Mouse (Mus musculus) CH12.LX (cell line): Measurements from ENCODE around the gene Lgals2. TPM values are rescaled to one million over a fixed set of nuclear protein-coding genes. Genes with fewer than 3 reads are reported as not detected.

Source experiments
- DNase-seq: peaks from one replicate; pipeline ENCODE4 v3.0.0-alpha.2; 2013; ENCODE audit errors: extremely low read depth
- H3K27ac ChIP-seq: 2 replicates; pipeline ENCODE4 v1.5.1; 2012; ENCODE audit warnings: low read depth, mild to moderate bottlenecking, control low read depth, moderate library complexity; ENCODE audit not compliant: insufficient read depth
- H3K27me3 ChIP-seq: replicated peaks from 2 replicates; pipeline ENCODE3; 2012; ENCODE audit warnings: inconsistent platforms
- H3K36me3 ChIP-seq, 2 experiments: replicated peaks in 1 of 2; 2 replicates each; pipeline versions ENCODE3 to v1.6.1; 2012; ENCODE audit warnings: inconsistent platforms in 1 of 2, low read length in 1 of 2, mild to moderate bottlenecking in 1 of 2, mixed read lengths in 1 of 2, moderate library complexity in 1 of 2; ENCODE audit not compliant: control insufficient read depth in 1 of 2, insufficient read depth in 1 of 2
- H3K4me1 ChIP-seq, 2 experiments: 2 replicates each; pipeline ENCODE4 v1.6.1; 2012; ENCODE audit warnings: inconsistent platforms in 1 of 2, moderate library complexity in 1 of 2; ENCODE audit not compliant: insufficient read depth in 2 of 2, control insufficient read depth in 1 of 2
- H3K4me2 ChIP-seq: 2 replicates; pipeline ENCODE4 v1.6.1; 2012; ENCODE audit warnings: low read depth, mild to moderate bottlenecking, control low read depth; ENCODE audit not compliant: poor library complexity, insufficient read depth, severe bottlenecking
- H3K4me3 ChIP-seq, 3 experiments: fragments of 150-350 bp in 1 of 3; sonication (generic) in 1 of 3; replicated peaks in 1 of 3; 2 replicates each; pipeline versions ENCODE3 to v1.5.1; 2011 to 2012; ENCODE audit warnings: low read depth in 2 of 3, low read length in 2 of 3, mild to moderate bottlenecking in 2 of 3, moderate library complexity in 2 of 3, control low read depth in 1 of 3, improper control_type of control experiment in 1 of 3, inconsistent platforms in 1 of 3, mixed read lengths in 1 of 3; ENCODE audit not compliant: poor library complexity in 1 of 3
- H3K79me2 ChIP-seq: replicated peaks from 2 replicates; pipeline ENCODE4 v1.6.1; 2012; ENCODE audit warnings: mild to moderate bottlenecking, moderate library complexity; ENCODE audit not compliant: control insufficient read depth, poor library complexity, insufficient read depth, severe bottlenecking; ENCODE audit errors: extremely low read depth
- H3K9ac ChIP-seq: 2 replicates; pipeline ENCODE4 v1.6.1; 2012; ENCODE audit warnings: low read depth, mild to moderate bottlenecking, control low read depth, moderate library complexity; ENCODE audit not compliant: insufficient read depth
- H3K9me3 ChIP-seq: replicated peaks from 2 replicates; pipeline ENCODE3; 2012; ENCODE audit warnings: low read length, inconsistent platforms, mixed read lengths
- CHD1 ChIP-seq: IDR thresholded peaks from 2 replicates; pipeline ENCODE4 v1.6.1; 2012; ENCODE audit warnings: low read depth, low read length, improper control_type of control experiment, inconsistent platforms
- HCFC1 ChIP-seq: IDR thresholded peaks from 2 replicates; pipeline ENCODE4 v1.6.1; 2012; ENCODE audit warnings: low read depth, mild to moderate bottlenecking, inconsistent platforms, low read length, improper control_type of control experiment
- MAX ChIP-seq: IDR thresholded peaks from 2 replicates; pipeline ENCODE4 v1.6.1; 2011; ENCODE audit warnings: low read length, improper control_type of control experiment
- MYC ChIP-seq: IDR thresholded peaks from 2 replicates; pipeline ENCODE4 v1.6.1; 2011; ENCODE audit warnings: low read depth, mild to moderate bottlenecking, improper control_type of control experiment, low read length
- NELFE ChIP-seq: IDR thresholded peaks from 2 replicates; pipeline ENCODE4 v1.6.1; 2011; ENCODE audit warnings: low read depth, low read length, improper control_type of control experiment
- PAX5 ChIP-seq: IDR thresholded peaks from 2 replicates; pipeline ENCODE4 v1.6.1; 2012; ENCODE audit warnings: low read length, inconsistent platforms, mixed read lengths
- SIN3A ChIP-seq: IDR thresholded peaks from 2 replicates; pipeline ENCODE4 v1.6.1; 2012; ENCODE audit warnings: low read length, improper control_type of control experiment, inconsistent platforms
- UBTF ChIP-seq: IDR thresholded peaks from 2 replicates; pipeline ENCODE4 v1.6.1; 2012; ENCODE audit warnings: low read depth, mild to moderate bottlenecking, inconsistent platforms, low read length, improper control_type of control experiment, moderate library complexity
- USF2 ChIP-seq: conservative IDR thresholded peaks from 2 replicates; pipeline ENCODE4 v1.6.1; 2011; ENCODE audit warnings: low read depth, low read length, improper control_type of control experiment
- ZKSCAN1 ChIP-seq: IDR thresholded peaks from 2 replicates; pipeline ENCODE4 v1.6.1; 2012; ENCODE audit warnings: low read depth, inconsistent platforms, low read length, improper control_type of control experiment, borderline replicate concordance
- dilution Hi-C: fragments of 300-500 bp; cut with MboI; formaldehyde crosslinking; loops from 2 replicates; pipeline ENCODE4 v1.14.3; 2020; ENCODE audit warnings: low sequenced_read_pairs; ENCODE audit not compliant: extremely low pct_unique_long_range_greater_than_20kb, extremely low pct_ligation_motif_present
- in situ Hi-C: fragments of 300-500 bp; cut with MboI; formaldehyde crosslinking; loops from 3 replicates; pipeline ENCODE4 v1.14.3; 2019; ENCODE audit warnings: low sequenced_read_pairs, low pct_ligation_motif_present, low pct_unique_long_range_greater_than_20kb, mixed read lengths
- polyA plus RNA-seq: library from polyadenylated mRNA; unstranded; fragments of >175 nt; gene quantifications from 2 replicates; pipeline ENCODE4 v1.2.1, GENCODE M21; 2012; ENCODE audit warnings: low read depth; ENCODE audit not compliant: insufficient read length
- total RNA-seq, 2 experiments: library from RNA; depleted of rRNA; stranded (reverse); fragments of 300-350 nt in 1 of 2; fragments of >200 nt in 1 of 2; gene quantifications; 2 replicates each; pipeline ENCODE4 v1.2.3; 2012 to 2014

Gene Lgals2
- total and polyA plus RNA-seq, 3 experiments: not detected

- DNase-seq: no peak
- in situ Hi-C loops: no loop called here
Observed at GRCm38 (mm10) chr15:78832701-78833123, 22.6 kb downstream of the Lgals2 start.

DNA sequence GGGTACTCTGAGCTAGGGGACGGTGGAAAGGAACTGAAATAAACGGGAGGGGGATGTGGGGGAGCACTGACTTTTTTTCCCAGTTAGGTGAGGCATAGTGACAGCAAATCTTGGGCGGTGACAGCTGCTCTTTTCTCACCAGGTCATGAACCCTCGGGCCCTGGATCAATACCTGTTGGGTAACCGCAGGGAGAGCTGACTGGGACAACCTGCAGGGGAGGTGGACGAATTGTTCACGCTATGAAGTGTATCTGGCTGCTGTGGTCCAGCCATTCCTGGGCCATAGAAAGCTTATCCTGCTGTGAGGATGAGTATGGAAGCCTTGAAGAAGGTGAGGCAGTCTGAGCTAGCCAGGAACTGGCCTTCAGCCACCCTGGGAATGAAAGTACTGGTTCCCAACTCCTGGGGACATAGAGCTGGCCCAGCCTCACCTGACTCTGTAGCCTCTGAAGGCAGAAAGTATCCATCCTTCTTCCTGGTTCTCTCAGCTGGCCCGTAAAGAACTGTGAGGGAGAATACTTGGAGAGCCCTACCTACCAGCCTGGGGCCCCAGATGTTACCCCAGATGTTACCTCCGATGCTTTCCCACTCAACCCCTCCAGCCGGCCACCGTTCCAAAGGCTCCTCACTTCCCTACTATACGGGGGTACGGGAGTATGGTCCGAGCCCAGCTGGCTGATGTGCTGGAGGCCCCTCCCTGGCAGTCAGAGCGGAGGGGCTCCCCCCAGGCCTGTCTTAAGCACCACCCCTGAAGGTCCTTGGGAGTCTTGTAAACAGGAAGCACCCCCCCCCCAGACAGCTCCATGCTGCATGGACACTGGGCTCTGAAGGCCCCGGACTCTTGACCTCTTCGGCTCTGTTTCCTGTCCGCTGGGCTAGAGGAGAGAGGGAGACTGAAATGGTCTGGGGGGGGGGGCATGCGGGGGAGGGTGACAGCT, 23.3 kb downstream of the Lgals2 start:
- Histone ChIP-seq H3K4me1 (no peaks in the 10 kb centered on the region), H3K27me3 (peaks cover 74% of the 10 kb centered on the region), H3K27ac (no peak overlapping the region), H3K79me2 (no peaks in the 10 kb centered on the region), H3K4me2 (no peak overlapping the region), H3K4me3 (no peak overlapping the region), H3K36me3 (no peaks in the 10 kb centered on the region), H3K9me3 (peaks cover 8% of the 10 kb centered on the region), H3K9ac (no peak overlapping the region)
- TF ChIP-seq UBTF: no peak
- no peak for TF ChIP-seq PAX5
- in situ Hi-C loops (no loop called here), dilution Hi-C loops (loop anchor here (25.0 kb wide), 1 partner anchor 95 kb away; no protein-coding TSS in a partner anchor)
- DNase-seq: no peak

More at GRCm38 (mm10) chr15:78832701-78833123, 22.6 kb downstream of the Lgals2 start:
- dilution Hi-C loops: loop anchor here (25.0 kb wide), 1 partner anchor 95 kb away; no protein-coding TSS in a partner anchor
- Histone ChIP-seq H3K27me3 (peaks cover 66% of the 10 kb centered on the region), H3K4me3 (no peak overlapping the region), H3K9ac (no peak overlapping the region), H3K79me2 (no peaks in the 10 kb centered on the region), H3K36me3 (no peaks in the 10 kb centered on the region), H3K27ac (no peak overlapping the region), H3K9me3 (peaks cover 8% of the 10 kb centered on the region), H3K4me2 (no peak overlapping the region), H3K4me1 (no peaks in the 10 kb centered on the region)
- TF ChIP-seq SIN3A: no peak
- TF ChIP-seq CHD1: no peak
- TF ChIP-seq USF2: no peak
- no peak for TF ChIP-seq HCFC1
- TF ChIP-seq MYC: no peak
- no peak for TF ChIP-seq ZKSCAN1
- no peak for TF ChIP-seq NELFE
- TF ChIP-seq MAX: no peak
